Comparison of ENCODE assay signal across 9 mouse cellular contexts in genomic region chr14:56351959-56352660, GRCm38 (mm10). TPM values are rescaled to one million over a fixed set of nuclear protein-coding genes. Genes with fewer than 3 reads are reported as not detected.
A peak's percentile ranks its signal among the peaks of the same experiment; 100 is the strongest.
DNase-seq lines count a peak whose midpoint lies in the region; ATAC-seq and TF ChIP-seq lines count a peak whose summit lies in the region.
"Had no signal": no experiment of that assay in that cellular context is flagged by ENCODE, and none has a peak within 500 bp of the region (broad histone marks: within the 10 kb centered on the region; RNA-seq: fewer than 3 reads in every experiment).

No protein-coding gene starts in this region.

- H3K4me1 ChIP-seq in heart, postnatal 0 days (ENCODE audit: control insufficient read depth, insufficient read depth) = no peaks in the 10 kb centered on the region

- no peak overlapping the region for H3K4me2 ChIP-seq in heart, postnatal 0 days (ENCODE audit: low read depth, low read length)

- intact Hi-C loops in left cerebral cortex, postnatal 25 days (cut with DNase I) = loop anchor here (2.0 kb wide), 1 partner anchor 37 kb away; no protein-coding TSS in a partner anchor

- H3K27ac ChIP-seq in layer of hippocampus, adult 2 months = no peak overlapping the region
- no peak overlapping the region for H3K27ac ChIP-seq in heart, postnatal 0 days (ENCODE audit: low read depth)

- no peak for DNase-seq in layer of hippocampus, adult 2 months (ENCODE audit: low spot score in 2 of 2)
- DNase-seq in layer of hippocampus, postnatal 14 days (ENCODE audit: low spot score in 2 of 2) = no peak
- DNase-seq in NIH3T3 (ENCODE audit: low read depth) = peak; percentile 33
- peak; percentile 21 for DNase-seq in cerebellum, adult 8-10 months
- peak; percentile 54 for DNase-seq in heart, postnatal 0 days (ENCODE audit: low spot score)
- peak; percentile 9 to 14 for DNase-seq in natural killer cell, adult 2 months (ENCODE audit: low spot score in 2 of 2)
- DNase-seq in left cerebral cortex, postnatal 25 days (ENCODE audit: low spot score in 2 of 2) = no peak
- DNase-seq in left cerebral cortex, adult 8-10 months (ENCODE audit: low spot score in 2 of 2) = no peak

- WGBS in heart, postnatal 0 days = 26% methylated on average over 17 of the region's 17 CpGs

- no peaks in the 10 kb centered on the region for H3K27me3 ChIP-seq in heart, postnatal 0 days (ENCODE audit: control insufficient read depth, insufficient read depth, low read length)

- H3K36me3 ChIP-seq in heart, postnatal 0 days (replicated peaks; ENCODE audit: control insufficient read depth, insufficient read depth, low read length) = no peaks in the 10 kb centered on the region

- TF ChIP-seq CTCF in layer of hippocampus, adult 2 months (conservative IDR thresholded peaks at IDR 0.05) = peak; percentile 76
- peak; percentile 49 for TF ChIP-seq CTCF in heart, postnatal 0 days (IDR thresholded peaks at IDR 0.05; ENCODE audit: low read depth)

- H3K9me3 ChIP-seq in heart, postnatal 0 days (replicated peaks; ENCODE audit: control insufficient read depth, low read length) = no peaks in the 10 kb centered on the region

- H3K9ac ChIP-seq in heart, postnatal 0 days (replicated peaks; ENCODE audit: low read depth, low read length) = no peak overlapping the region

- ATAC-seq in heart, postnatal 0 days (ENCODE audit: insufficient read depth, low read depth) = peak; percentile 53; the same call in 1 of the 2 replicates

- no peak overlapping the region for H3K4me3 ChIP-seq in layer of hippocampus, adult 2 months
- no peak overlapping the region for H3K4me3 ChIP-seq in heart, postnatal 0 days (ENCODE audit: low read depth, low read length)

- TF ChIP-seq EP300 in heart, postnatal 0 days (IDR thresholded peaks at IDR 0.05; ENCODE audit: low read depth) = no peak

RNA-seq across cellular contexts. Expression of gene Atp12a, which starts 12.8 kb away (rescaled TPM):
- not detected for total RNA-seq in layer of hippocampus, adult 2 months (2021)
- total RNA-seq in layer of hippocampus, postnatal 14 days (2021) = not detected
- total RNA-seq in heart, postnatal 0 days (2014; rRNA removed; ENCODE audit: low replicate concordance) = not detected in 2 replicates
- polyA plus RNA-seq in heart, postnatal 0 days (2015; fragmentation: Nextera tagmentation; extraction: Ambion mirVana) = not detected in 2 replicates
- under 1 TPM in 1 of 2 experiments, not detected in 1; 0.23 TPM for total RNA-seq in left cerebral cortex, postnatal 25 days (2021)
- total RNA-seq in left cerebral cortex, adult 8-10 months (2022) = under 1 TPM in 2 of 4 experiments, not detected in 2; 0.30 to 0.57 TPM
- total RNA-seq: neutrophil, adult 5-6 weeks had no signal

RNA-seq across cellular contexts. Expression of gene Rnf17, which starts 50.3 kb away (rescaled TPM):
- under 1 TPM; 0.51 to 0.79 TPM for total RNA-seq in layer of hippocampus, adult 2 months (2021)
- total RNA-seq in layer of hippocampus, postnatal 14 days (2021) = under 1 TPM; 0.30 to 0.33 TPM
- total RNA-seq in heart, postnatal 0 days (2014; rRNA removed; ENCODE audit: low replicate concordance) = 2.1 TPM in 1 of 2 replicates, not detected in the other
- polyA plus RNA-seq in heart, postnatal 0 days (2015; fragmentation: Nextera tagmentation; extraction: Ambion mirVana) = 1.0 and 1.2 TPM in 2 replicates
- under 1 TPM; 0.44 to 0.85 TPM for total RNA-seq in left cerebral cortex, postnatal 25 days (2021)
- total RNA-seq in left cerebral cortex, adult 8-10 months (2022) = 1 to 10 TPM in 3 of 4 experiments, under 1 TPM in 1; 0.94 to 1.9 (median 1.9) TPM

Comparison
In these comparisons a context has a peak if more than half of its experiments do, and no peak if none do; other contexts are left out.
1. DNase-seq: peak in NIH3T3 (single experiment), cerebellum, adult 8-10 months (single experiment), heart, postnatal 0 days (single experiment) and natural killer cell, adult 2 months (2 of 2); none in layer of hippocampus, adult 2 months (0 of 2), layer of hippocampus, postnatal 14 days (0 of 2), left cerebral cortex, postnatal 25 days (0 of 2) and left cerebral cortex, adult 8-10 months (0 of 2).